Mouse (Mus musculus) frontal cortex, adult (tissue): ENCODE data around the gene Btn2a2.

Experiments
- ATAC-seq: cut with Nextera tagmentation; 2 replicates; pipeline ENCODE4 v1.9.2; 2017; ENCODE audit warnings: mild to moderate bottlenecking, moderate library complexity, mixed read lengths; ENCODE audit not compliant: low TSS enrichment

Gene Btn2a2

GRCm38 (mm10) chr13:23497656-23498321 lies 9.1 kb upstream of the Btn2a2 start:
- ATAC-seq: no peak

GRCm38 (mm10) chr13:23495526-23495925 lies 6.9 kb upstream of the Btn2a2 start:
- no peak for ATAC-seq

- ATAC-seq: no peak
These were observed 3.3 kb upstream of the Btn2a2 start for GRCm38 (mm10) chr13:23491990-23492389.

DNA sequence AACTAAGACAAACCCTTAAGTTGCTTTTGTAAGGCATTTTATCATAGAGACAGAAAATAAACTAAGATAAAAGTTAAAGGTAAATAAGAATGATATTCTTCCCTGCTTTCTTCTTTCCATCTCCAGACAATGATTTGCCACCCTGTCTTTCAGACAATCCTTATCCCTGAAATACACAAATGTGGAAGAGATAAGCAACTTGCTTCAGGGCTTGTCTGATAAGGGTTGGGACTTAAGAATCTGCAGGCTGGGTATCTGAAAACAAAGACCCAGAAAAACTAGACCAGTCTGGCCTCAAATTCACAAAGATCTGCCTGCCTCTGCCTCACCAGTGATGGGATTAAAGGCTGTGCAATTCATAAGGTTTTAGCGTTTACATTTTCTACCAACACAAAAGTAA lies 2.6 kb upstream of the Btn2a2 start:
- ATAC-seq: no peak

GRCm38 (mm10) chr13:23490863-23491262 lies 2.2 kb upstream of the Btn2a2 start:
- peak; percentile 34; the same call in 1 of the 2 replicates for ATAC-seq

- no peak for ATAC-seq
These were observed 3.4 kb downstream of the Btn2a2 start for GRCm38 (mm10) chr13:23485271-23485670.

- ATAC-seq: no peak
These were observed 5.5 kb downstream of the Btn2a2 start for GRCm38 (mm10) chr13:23483153-23483552.

DNA sequence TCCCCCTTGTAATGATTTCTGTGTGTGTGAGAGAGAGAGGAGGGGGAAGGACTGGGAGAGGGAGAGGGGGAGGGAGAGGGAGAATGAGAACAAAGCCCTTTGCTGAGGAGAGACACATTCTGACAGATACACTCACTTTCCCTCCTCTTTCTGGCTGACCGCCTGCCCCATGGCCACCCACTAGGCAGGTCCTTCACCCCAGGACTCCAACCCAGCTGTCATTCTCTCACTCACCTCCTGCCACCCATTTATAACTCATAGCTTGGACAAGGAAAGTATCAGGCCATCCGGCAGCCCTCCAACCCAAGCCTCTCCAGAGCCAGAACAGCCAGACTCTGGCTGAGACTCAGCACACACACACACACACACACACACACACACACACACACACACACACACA lies 13.0 kb downstream of the Btn2a2 start:
- ATAC-seq: no peak

DNA sequence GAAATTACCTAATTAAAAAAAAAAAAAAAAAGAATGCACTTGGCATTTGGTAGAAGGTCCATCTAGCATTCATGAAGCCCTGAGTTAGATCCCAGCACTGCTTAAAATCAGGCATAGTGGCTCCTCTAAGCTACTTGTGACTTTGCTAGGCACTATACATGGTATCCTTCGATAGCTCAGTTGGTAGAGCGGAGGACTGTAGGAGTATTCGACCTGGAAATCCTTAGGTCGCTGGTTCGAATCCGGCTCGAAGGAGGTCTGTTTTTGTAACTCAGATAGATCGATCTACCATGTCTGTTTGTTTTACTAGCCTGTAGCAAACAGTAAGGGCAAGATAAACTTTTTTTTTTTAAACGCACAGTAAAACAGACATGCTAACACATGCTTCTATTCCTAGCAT lies 21.7 kb downstream of the Btn2a2 start:
- no peak for ATAC-seq

DNA sequence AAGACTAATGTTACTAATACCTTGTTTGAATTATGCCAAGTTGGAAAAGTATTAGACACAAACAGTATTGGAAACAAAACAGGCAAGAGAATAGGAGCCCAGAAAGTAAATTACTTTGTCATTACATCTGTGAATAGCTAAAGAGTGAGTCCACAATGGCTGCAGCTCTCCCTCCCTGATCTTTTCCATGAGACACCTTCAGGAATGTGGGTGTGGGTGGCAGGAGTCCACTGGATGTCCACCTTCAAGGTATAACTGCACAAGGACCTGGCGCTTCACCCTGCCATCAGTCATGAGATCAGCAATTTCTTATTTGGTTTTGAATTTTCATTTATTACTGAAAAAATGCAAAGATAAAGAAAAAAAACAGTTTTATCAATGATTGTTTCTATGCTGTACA lies 22.4 kb downstream of the Btn2a2 start:
- no peak for ATAC-seq

- ATAC-seq: no peak
These were observed 23.0 kb downstream of the Btn2a2 start, which contains the start of gene Btn1a1 for GRCm38 (mm10) chr13:23465600-23466109. Gene Btn1a1 (minus strand): TSS chr13:23465901.

DNA sequence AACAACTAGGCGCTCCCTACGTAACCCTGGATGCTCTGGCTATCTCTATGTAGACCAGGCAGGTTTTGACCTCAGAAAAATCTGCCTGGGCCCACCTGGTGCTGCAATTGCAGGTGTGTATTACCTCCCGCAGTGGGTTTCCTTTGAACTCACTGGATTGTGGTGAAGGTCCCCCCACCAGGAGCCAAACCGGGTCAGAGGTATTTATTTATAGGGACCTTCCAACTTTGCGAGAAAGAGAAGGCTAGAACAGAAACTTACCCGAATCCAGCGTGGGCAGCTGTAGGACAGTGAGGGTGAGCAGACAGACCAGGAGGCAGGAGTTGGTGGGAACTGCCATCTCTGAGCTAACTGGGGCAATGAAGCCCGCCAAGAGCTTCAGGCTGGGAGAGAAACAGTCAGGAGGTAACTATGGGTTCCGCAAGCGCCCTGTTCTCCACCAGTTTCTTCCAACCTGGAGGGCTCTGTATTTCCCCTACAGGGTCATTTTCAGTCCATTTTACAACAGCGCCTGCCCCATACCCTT lies 23.8 kb downstream of the Btn2a2 start:
- peak; percentile 64 for ATAC-seq

- peak; percentile 56 for ATAC-seq
These were observed 24.4 kb downstream of the Btn2a2 start for GRCm38 (mm10) chr13:23464224-23464637.

- ATAC-seq: peak; percentile 60
These were observed 25.1 kb downstream of the Btn2a2 start for GRCm38 (mm10) chr13:23463381-23464223.

GRCm38 (mm10) chr13:23462669-23463068 lies 26.0 kb downstream of the Btn2a2 start:
- no peak for ATAC-seq

GRCm38 (mm10) chr13:23462063-23462462 lies 26.6 kb downstream of the Btn2a2 start:
- ATAC-seq: no peak

DNA sequence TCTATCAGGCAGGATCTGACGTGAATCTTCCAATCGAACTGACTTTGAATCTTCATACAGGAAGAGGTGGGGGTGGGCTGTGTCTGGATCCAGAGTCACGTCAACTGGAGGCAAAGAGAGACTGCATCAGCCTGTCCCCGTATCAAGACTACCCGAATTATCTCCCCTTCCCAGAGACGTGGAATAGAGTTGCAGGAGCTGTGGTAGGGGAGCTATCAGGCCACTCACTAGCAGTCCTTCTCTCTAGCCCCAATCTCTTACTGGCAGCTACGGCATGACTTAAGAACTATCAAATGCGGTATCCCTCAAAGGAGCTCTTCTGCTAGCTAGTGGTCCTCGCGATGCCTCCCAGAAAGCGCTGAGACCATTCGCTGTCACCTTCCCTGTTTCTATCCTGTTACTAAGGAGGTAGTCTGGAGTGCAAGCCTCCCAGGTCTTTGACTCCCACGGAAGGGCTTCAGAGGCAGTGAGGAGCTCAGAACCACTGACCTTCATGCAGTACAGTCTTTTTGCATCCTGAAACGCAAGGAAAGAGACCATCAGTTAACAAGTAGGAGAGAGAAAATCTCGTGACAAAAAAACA lies 29.3 kb downstream of the Btn2a2 start:
- no peak for ATAC-seq

DNA sequence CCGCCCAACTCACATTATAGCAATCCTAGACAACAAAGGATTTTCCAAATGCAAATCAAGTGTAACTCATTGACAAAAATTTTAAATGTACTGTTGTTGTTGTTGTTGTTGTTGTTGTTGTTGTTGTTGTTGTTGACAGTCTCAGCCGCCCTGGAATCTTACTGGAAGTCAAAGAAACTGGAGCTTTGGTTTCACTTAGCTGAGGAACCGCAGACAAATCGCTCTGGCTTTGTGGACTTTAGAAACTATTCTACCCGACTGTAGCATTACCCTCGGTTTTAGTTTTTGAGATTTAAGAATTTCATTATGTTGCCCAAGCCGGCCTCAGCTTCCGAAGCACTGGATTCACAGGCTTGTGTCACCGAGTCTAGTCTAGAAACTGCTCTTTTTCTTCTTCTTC lies 34.7 kb downstream of the Btn2a2 start:
- ATAC-seq: 0 out of 2 replicates have a peak, but pooled peaks have one; percentile 18

GRCm38 (mm10) chr13:23453362-23453862 lies 35.2 kb downstream of the Btn2a2 start:
- peak; percentile 80 for ATAC-seq

- peak; percentile 1; the same call in 1 of the 2 replicates for ATAC-seq
These were observed 38.3 kb downstream of the Btn2a2 start for GRCm38 (mm10) chr13:23450398-23450797.

- ATAC-seq: peak; percentile 31
These were observed 39.2 kb downstream of the Btn2a2 start for GRCm38 (mm10) chr13:23449235-23450095.
